Mouse (Mus musculus) hematopoietic stem cell, adult 5-6 weeks (primary cell): ENCODE results near the gene Zic4. TPM values are rescaled to one million over a fixed set of nuclear protein-coding genes. Genes with fewer than 3 reads are reported as not detected.

ENCODE experiments used
- ATAC-seq, 2 experiments: fragments of 125-278 bp in 1 of 2; replicated peaks in 1 of 2; 2 replicates each; pipeline ENCODE4 v1.8.0; 2016 to 2017; ENCODE audit warnings: inconsistent platforms in 2 of 2, mild to moderate bottlenecking in 2 of 2, moderate number of reproducible peaks in 2 of 2, low read depth in 1 of 2, moderate TSS enrichment in 1 of 2; ENCODE audit not compliant: low FRiP score in 2 of 2, poor library complexity in 2 of 2, severe bottlenecking in 2 of 2, insufficient read depth in 1 of 2, low TSS enrichment in 1 of 2
- total RNA-seq: library from RNA; stranded (forward); fragments of 172-1452, 232-1000 nt; gene quantifications from 2 replicates; pipeline ENCODE4 v1.2.3, GENCODE M21; 2017

Zic4 gene
- total RNA-seq, 1 experiment from 2014 or later, result not detected

DNA sequence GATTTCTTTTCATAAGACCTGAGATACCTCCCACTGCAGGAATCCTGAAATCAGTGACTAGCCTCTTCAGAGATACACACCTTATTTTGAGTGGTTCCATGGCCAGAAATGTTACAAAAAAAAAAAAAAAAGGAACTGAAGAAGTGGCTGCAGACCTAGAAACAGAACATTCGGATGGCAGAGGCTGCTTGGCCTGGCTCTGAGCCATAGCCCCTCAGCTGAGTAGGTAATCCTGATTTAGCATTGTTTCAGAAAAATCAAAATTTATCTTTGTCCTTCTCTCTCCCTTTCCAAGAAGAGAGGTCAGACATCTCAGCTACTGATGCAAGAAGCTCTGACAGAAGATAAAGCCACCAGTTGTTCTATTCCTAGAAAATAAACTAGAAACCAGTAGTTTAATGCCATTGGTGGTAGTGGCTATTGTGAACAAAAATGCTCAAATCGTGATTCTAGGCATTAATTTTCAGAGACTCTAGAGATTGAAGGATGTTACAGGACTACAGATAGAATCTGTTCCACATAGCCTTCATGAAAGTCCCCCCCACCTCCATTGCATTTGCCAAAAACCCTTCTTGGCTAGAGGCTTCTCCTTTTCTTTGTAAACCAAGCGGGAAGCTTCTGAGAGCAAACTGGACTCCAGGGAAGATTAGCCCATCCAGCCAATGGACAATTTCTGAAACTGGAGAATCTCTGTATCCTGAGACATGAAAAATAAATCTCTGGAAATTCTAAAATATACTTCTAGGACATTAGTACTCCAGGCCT is 11.8 kb downstream of the Zic4 start:
- no peak for ATAC-seq

GRCm38 (mm10) chr9:91374665-91375064 is 12.5 kb downstream of the Zic4 start:
- ATAC-seq, result no peak

GRCm38 (mm10) chr9:91377036-91377872 is 15.0 kb downstream of the Zic4 start:
- no peak for ATAC-seq

DNA sequence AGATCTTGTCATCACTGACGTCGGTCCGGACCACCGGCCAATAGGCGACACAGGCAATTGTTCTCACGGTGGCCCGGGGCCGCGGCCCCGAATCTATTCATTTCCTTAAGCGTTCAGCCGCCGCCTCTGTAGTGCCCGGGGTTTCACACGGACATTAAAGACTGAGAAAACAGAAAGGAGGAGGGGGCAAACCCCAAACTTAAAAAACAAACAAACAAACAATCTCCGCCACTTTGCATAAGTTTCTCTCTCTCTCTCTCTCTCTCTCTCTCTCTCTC is 15.6 kb downstream of the Zic4 start:
- ATAC-seq, result no peak

DNA sequence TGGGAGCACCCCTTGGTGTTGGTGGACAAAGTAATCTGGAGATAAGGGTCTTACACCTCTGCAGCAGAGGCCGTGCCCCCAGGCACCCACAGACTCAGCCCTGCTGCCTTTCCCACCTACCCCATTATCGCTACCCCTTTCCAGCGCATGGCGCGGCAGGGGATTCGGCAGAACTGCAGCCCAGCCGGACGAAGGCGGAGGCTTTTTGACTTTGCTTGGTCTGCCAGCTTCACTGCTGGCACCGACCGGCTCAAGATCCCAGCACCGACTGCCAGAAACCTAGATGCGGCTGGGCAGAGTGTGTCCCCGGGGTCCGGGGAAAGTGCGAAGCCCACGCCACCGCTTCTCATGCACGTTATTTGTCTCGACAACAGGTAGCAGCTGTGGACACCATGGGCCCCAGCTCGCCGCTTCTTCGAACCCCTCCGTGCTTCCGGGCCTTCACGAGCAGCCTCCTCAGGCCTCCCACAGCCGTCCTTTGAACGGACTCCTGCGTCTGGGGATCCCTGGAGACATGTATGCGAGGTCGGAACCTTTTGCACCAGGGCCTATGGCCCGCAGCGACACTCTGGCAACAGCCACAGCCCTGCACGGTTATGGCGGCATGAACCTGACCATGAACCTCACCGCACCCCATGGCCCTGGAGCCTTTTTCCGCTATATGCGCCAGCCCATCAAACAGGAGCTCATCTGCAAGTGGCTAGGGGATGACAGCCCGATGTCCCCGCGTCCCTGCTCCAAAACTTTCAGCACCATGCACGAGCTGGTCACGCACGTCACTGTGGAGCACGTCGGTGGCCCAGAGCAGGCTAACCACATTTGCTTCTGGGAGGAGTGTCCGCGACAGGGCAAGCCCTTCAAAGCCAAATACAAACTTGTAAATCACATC is 16.4 kb downstream of the Zic4 start:
- 0 out of 4 replicates have a peak, but pooled peaks of 1 of the 2 experiments have one; percentile 19 for ATAC-seq

- ATAC-seq, result no peak
Observed at GRCm38 (mm10) chr9:91379300-91379635, 17.1 kb downstream of the Zic4 start.

- ATAC-seq, result no peak
Observed at GRCm38 (mm10) chr9:91379781-91380457, 17.7 kb downstream of the Zic4 start.

GRCm38 (mm10) chr9:91380458-91380914 is 18.3 kb downstream of the Zic4 start:
- ATAC-seq, result no peak

- peak; percentile 17 to 25; a peak in 1 of 4 replicates for ATAC-seq
Observed at GRCm38 (mm10) chr9:91381284-91382110, 19.3 kb downstream of the Zic4 start.

GRCm38 (mm10) chr9:91382111-91382379 is 19.8 kb downstream of the Zic4 start:
- ATAC-seq, result no peak

DNA sequence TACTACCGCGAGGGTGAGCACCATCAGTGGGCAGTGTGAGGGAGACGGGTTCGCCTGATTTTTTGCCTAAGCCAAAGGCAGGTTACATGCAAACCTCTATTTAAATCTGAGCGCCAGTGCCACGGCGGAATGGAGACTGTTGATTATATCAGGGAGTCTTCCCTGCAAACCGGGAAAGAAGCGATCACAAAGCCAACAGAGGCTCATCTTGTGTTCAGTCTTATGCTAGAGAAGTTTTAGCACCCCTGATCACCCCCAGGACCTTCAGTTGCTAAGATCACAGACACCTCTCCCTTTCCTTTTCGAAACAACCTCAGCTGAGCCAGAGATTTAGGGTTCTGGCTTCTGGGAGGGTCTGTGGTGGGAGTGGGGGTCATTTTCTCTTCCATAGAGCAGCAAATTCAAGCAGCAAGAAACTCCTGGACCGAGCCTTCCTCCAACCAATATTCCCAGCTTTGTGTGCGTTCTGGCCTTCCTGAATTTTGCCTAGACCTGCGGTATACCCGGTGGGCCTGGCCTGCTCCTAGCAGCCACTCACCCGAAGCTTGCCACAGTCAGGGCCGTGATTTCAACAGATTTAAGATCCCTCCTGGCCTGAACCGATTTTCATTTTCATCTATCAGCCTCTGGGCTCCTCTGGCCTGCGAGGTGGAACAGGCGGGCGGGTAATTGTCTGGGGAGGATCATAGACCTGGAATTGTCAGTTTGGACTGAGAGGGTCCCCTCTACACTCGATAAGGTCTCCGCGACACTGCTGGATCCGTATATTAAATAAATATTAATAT is 20.4 kb downstream of the Zic4 start:
- no peak for ATAC-seq

DNA sequence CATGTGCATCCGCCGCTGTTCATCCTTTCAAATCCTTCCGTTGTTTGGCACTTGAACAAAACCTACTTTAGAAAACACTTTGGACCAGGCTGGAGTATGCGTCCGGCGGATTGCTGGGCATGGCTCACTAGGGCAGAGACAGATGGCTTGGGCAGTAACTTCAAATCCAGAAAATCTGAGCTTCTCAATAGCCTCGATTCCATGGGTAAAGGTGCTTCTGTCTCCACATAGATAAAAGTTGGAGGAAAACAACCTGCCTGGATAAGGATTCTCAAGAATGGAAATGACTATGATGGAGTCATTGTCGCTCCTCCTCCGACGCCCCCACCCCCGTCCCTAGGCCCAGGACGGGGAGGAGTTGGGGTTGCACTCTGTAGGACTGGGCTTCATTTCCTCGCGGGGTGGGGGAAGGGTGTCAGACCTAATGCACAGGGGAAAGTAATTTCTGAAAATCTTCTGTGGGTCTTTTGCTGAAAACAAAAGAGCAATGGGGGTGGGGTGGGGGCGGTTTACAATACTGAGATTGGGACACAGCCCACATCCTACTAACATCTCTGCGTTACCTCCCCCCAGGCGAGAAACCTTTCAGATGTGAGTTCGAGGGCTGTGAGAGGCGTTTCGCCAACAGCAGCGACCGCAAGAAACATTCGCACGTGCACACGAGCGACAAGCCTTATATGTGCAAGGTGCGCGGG is 21.4 kb downstream of the Zic4 start:
- no peak for ATAC-seq

- ATAC-seq, result 0 out of 4 replicates have a peak, but pooled peaks of 1 of the 2 experiments have one; percentile 17
Observed at GRCm38 (mm10) chr9:91384136-91384500, 21.9 kb downstream of the Zic4 start.

DNA sequence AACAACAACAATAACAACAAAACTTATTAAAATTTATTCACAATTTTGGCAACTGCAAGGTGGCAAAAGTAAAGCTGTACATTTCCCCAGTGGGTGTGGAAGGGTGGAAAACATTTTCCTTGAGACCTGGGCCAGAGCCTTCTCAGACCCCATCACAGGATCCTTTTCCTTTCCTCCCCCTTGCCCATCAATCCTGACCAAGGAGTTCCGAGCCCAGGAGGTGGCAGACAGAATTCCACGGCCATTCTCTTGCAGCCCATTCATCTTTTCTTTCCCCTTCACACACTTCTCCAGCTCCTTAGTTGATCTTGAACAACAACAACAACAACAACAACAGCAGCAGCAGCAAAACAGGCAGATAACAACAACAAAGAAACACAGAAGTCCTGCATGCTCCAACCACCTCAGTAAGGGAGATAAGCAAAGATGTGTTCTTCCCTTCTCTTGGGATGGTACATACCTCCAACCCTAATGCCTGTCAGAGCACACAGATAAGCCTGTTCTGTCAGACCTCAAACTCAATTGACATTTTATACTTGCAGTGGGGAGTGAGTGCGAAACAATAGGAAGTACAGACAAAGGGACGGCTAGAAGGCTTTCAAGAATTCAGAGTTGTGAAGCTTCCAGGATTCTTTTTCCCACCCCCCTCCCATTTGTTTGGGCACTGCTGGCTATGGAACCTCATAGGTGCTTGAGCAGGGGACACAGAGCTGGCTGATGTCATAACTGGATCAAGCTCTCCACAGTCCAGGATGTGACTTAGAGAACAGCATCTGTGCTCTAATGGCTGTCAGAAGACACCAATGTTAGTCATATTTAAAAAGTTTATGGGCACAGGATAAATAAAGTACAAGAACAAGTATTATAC is 22.7 kb downstream of the Zic4 start:
- ATAC-seq, result no peak
